Mouse (Mus musculus) cerebral cortex, adult 2 months (tissue): ENCODE results near the gene Gatad2a.

Source experiments
- WGBS: fragments of 180-500 bp; shearing (Covaris S2); methylation state at CpG from one replicate; pipeline ENCODE4 v1.1.7; 2018; 5-methylcytosine and 5-hydroxymethylcytosine counted together

The Gatad2a gene

DNA sequence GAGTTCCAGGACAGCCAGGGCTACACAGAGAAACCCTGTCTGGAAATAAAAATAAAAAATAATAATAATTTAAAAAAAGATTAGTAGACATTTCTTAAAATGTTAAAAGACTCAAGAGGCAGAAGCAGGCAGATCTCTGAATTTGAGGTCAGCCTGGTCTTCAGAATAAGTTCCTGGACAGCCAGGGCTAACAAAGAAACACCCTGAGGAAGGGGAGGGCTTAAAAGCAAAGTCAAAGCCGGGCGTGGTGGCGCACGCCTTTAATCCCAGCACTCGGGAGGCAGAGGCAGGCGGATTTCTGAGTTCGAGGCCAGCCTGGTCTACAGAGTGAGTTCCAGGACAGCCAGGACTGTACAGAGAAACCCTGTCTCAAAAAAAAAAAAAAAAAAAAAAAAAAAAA is 7.2 kb downstream of the Gatad2a start:
- 99% methylated on average over 7 of the region's 7 CpGs for WGBS

DNA sequence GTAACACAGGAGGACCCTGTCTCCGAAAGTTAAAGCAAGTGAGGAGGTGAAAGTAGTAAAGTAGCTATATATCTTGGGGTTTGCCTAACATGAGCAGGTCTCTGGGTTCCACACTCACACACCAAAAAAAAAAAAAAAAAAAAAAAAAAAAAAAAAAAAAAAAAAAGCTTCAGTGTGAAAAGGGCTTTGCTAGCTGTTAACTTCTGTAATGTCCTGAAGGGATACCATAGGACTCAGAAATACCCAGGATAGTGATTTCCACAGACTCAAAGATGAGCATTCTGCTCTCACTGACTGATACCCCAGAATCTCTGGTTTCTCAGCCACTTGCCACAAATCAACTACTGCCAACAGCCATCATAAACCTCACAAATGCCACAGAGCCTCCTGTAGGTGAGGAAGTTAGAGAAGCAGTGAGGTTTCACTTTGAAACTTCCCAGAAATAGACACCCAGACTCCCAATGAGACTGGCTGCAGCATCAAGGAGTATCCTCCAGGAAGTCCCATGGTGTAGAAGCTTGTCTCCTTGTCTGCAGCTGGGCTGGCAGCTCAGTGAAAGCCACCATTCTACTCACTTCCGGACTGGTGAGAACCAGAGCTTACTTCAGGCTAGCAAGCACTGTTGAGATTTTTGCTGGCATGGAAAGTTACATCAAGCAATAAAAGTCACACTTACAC is 11.2 kb downstream of the Gatad2a start:
- WGBS, result 72% methylated on average over 2 of the region's 2 CpGs

DNA sequence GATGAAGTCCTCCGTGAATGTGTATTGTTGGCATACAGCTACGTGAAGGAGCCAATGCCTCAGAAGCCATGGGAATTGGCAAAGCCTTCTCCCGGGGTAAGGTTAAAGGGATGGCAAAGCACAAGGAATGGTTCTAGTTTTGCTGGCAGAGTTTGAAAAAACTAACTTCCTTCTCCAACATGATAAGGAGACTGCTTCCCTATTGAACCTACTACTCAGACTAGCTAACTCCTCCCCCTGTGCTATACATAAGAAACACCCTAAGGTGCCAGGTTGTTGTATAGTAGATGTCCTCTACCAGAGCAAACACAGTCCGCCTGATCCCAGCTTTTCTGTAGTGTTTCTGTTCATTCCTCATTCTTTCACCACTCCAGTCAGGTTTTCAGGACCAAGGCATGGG is 17.7 kb downstream of the Gatad2a start:
- 91% methylated on average over 4 of the region's 4 CpGs for WGBS

DNA sequence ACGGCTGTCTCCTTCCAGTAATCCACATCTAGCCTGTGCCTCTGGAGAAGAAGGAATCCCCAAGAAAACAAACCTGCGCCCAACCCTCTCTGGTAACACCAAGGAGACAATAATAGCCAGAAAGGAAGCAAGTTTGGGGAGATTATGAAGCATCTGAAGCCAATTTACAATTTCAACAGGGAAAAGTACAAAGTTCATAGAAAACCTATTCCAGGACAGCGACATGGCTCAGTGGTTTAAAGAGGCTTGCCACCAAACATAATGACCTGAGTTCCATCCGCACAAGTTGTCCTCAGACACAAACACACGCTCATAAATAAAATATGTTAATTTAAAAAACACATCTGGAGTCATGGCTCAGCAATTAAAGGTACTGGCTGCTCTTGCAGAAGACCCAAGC is 21.4 kb downstream of the Gatad2a start:
- WGBS, result 49% methylated on average over 5 of the region's 5 CpGs

DNA sequence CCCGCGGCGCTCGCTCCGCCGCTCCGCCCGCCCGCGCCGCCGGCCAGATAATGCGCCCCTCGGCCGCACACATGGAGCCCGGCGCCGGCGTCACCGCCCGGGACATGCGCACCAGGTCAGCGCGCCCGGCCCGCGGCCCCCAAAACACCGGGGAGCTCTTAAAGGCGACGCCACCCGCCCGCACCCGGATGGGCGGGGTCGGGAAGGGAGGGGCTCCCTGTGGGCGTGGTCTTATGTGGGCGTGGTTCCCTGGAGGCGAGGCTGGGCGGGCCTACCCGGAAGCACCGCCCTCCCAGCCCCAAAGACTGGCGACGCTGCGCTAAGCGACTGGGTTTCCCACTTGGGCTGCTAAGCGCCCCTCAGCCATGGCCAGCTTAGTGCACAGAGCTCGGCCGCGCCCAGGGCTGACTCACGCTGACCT is 22.0 kb downstream of the Gatad2a start:
- under 1% methylated on average over 50 of the region's 50 CpGs for WGBS

DNA sequence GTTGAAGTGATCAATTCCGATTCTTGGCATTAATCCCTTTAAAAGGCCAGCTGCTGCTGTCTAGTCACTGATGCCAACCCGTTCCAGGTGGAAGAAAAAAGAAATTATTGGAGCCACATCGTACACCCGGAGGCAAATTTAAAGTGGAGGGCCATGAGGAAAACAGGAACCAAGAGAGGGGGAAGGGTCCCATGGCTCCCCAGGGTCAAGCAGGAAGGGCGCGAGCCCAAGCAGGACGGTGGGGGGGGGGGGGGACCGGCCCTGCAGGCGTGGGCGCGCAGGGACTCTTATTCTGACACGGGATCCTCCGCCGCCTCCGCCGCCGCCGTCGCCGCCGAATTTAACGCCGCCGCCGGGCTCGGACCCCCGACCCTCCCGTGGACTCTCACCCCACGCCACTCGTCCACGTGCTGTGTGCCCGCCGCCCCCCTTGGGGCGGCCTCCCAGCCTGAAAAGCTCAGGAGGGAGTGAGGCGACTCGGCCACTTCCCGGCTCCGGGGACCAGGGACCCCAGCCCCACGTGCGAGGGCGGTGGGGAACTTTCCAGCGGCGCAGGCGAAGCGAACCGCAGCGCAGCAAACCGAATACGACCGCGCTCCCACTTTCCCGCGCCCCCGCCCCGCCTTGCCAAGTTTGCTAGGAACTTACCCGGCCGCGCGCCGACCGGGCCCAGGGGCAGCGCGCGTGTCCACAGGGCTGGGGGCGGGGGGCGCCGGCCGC is 22.6 kb downstream of the Gatad2a start:
- WGBS, result under 1% methylated on average over 63 of the region's 68 CpGs

DNA sequence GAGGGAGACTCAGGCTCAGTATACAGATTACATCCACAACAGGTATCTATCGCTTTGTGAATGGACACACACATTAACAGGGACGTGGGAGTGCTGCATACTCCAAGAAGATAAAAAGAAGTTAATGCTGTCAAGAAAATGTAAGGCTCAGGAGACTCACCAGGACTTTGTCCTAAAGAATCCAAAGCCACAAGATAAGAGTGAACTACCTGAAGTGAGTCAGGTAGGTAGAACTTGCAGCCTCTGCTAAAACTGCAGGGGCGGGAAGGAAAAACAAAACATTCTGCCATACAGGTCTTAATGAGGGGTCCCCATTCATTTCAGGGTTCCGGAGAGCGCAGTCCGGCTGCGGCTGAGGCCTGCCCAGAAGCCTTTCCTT is 23.1 kb downstream of the Gatad2a start:
- 23% methylated on average over 7 of the region's 7 CpGs for WGBS

DNA sequence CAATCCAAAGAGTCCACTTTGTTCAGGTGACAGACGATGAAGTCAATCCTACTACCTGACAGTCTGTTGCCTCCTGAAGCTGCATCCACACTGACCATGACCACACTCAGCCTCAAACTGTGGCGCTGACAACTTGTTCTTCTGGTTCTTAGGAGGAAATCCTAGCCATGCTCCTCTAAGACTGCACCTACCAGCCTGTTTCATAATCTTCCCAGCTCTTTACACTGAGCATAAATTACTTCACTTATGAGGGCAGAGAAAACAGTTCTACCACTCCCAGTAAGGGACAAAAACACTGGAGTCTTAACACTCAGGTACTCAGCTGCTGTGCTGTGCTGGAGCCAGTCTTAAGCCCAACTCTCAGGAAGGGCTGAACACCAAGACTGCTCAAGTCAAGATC is 25.3 kb downstream of the Gatad2a start:
- WGBS, result 92% methylated on average over 2 of the region's 2 CpGs

DNA sequence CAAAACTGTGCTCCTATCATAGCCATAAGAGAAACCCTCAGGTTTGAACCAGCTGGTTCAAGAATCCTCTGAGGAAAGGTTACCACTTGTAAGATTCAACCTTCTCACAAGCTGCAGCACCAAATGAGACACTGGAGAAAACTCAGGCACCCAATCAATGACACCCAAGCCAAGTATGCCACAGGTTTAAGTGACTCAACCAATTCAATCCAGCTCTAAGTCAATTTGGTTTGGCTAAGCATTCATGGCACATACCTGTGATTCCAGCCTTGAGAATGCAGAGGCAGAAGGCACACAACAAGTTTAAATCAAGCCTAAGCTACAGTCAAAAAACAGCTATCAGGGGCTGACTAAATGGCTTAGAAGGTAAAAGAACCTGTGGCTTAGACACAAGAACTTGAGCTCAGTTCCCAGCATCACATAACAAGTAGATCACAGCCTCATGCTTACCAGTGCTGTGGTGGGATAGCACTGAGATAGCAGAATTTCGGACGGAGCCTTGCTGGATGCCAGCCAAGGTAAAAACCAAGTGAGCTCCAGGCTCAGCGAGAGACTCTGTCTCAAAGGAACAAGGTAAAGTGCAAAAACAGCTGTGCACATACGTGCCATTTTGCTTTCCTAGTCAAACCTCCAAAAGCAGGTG is 28.8 kb downstream of the Gatad2a start:
- WGBS, result 69% methylated on average over 4 of the region's 4 CpGs

DNA sequence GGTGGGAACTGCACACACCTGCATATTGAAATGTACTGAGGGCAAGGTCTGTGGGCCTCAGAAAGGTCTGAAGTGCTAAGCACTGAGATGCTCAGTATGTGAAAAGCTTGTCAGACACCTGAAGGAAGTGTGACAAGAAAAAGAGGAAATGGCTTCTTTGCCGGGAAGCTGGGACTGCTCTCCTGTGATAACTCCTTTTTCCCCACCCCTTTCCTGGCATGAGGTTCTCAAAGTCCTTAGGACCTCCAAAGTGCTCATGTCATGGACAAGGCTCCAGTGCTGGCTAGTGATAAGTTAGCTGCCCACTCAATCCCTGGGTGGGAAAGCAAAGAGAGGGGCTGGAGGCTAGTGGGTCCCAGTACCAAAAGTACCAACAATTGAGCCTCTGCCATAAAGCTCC is 38.8 kb downstream of the Gatad2a start:
- 65% methylated on average over 1 of the region's 1 CpGs for WGBS

DNA sequence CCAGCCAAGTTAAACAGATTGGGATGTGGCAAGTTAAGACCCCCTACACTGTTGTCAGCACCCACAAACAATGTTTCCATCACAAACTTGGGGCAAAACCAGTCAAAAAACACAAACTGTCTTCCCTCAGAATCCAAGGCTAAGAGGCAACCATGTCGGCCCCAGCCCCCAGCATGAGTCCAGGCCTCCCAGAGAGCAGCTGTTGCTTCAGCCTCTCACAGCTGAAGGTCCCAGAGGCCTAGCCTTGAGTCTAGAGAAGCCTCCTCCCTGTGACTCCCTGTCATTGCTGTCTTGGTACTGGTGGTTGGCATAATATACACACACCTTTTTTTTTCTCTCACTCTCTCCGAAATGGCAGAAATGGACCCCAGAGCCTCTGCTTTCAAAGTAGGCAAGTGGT is 39.5 kb downstream of the Gatad2a start:
- 77% methylated on average over 2 of the region's 2 CpGs for WGBS

DNA sequence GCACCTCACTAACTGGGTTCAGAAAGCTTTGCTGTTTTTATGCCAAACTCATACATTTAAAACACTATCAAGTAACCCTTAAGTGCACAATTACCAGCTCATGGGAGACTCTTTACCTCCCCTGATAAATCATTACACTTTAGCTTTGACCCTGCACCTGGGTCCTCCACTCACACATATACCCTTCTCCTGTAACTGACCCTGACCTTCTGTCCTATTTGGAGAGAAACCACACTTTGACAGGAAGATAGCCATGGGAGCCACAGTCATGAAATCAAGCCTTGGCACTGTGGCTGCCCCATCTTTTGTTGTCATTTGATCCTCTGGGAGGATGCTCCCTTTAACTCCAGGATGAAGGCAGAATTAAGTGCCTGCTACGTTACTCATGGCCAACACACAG is 41.5 kb downstream of the Gatad2a start:
- WGBS, result 80% methylated on average over 1 of the region's 1 CpGs

DNA sequence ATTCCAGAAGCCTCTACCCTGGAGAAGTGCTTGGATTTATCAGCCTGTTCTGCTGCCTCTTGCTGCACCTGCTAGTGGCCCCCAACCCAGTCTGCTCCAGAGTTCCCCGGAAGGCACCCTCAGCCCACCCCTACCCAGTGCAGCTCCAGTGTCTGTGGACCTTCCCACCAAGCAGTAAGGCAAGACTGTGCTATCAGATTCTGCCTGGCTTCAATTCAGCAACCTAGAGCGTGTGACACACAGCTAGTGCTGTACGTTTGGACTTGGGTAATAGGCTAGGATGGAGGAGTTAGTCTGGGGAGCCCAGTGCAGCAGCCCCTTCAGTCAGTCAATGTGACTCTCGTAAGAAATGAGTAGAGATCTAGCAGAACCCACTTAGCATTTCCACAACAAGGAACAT is 42.0 kb downstream of the Gatad2a start:
- 53% methylated on average over 4 of the region's 4 CpGs for WGBS

DNA sequence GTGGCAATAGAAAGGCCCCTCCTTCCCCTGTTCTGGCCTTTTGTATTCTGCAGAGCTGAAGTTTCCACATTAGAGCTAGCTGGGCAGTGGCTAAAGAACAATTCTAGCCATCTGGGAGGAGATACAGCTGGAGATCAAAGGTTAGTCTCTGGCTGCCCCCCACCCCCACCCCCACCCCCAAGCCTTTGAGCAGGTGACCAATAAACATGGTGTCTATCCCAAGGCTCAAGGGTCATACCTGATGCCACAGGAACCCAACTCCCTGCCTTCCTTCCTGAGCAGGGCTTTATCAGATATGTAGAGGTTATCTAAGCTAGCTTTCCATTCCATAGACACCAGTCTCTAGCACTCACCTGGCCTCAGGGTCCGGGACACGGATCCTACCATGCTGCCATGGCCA is 45.9 kb downstream of the Gatad2a start:
- WGBS, result 98% methylated on average over 2 of the region's 2 CpGs

DNA sequence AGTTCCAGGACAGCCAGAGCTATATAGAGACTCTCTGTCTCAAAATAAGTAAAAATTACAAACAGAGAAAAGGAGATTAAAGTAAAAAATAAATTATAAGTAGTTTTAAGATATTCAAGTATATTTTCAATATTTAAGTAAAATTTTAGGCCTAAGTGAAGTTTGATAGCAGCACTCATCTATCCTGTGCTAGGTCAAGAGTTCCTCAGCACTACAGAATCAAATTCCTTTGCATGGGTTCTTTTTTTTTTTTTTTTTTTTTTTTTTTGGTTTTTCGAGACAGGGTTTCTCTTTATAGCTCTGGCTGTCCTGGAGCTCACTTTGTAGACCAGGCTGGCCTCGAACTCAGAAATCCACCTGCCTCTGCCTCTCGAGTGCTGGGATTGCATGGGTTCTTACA is 53.7 kb downstream of the Gatad2a start:
- 80% methylated on average over 3 of the region's 3 CpGs for WGBS

DNA sequence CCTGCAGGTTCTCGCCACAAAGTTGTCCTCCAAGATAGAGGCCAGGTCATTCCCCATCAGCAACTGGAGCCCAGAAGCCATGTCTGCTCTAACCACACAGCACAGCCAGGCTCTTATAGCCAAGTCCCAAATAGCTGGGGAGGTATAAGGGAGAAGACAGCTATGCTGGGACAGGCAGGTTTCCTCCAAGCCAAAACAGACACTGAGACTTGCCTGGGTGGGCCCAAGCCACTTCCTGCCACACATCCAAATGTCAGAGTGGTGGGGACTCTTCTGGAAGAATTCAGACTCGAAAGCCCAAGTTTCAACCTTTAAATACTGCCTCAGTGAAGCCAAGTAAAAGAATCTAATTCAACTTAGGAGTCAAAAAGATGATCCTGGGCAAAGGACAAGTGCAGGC is 55.8 kb downstream of the Gatad2a start:
- 91% methylated on average over 2 of the region's 2 CpGs for WGBS

DNA sequence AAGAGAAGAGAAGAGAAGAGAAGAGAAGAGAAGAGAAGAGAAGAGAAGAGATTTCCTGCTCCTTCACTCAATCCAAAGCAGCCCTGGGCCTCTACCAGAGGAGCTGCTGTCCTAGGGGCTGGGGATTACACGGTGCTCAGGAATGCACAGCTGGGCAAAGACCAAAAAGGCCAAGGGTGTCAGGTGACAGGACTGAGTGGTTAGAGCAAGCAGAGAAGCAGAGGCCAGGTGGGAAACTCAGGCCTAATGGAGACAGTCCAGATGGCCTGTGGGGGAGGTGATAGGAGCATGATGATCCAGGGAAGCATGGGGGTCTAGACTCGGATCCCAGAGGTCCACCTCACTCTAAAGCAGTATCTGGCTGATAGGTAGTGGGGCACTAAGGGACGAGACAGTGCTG is 56.6 kb downstream of the Gatad2a start:
- WGBS, result 64% methylated on average over 3 of the region's 3 CpGs

DNA sequence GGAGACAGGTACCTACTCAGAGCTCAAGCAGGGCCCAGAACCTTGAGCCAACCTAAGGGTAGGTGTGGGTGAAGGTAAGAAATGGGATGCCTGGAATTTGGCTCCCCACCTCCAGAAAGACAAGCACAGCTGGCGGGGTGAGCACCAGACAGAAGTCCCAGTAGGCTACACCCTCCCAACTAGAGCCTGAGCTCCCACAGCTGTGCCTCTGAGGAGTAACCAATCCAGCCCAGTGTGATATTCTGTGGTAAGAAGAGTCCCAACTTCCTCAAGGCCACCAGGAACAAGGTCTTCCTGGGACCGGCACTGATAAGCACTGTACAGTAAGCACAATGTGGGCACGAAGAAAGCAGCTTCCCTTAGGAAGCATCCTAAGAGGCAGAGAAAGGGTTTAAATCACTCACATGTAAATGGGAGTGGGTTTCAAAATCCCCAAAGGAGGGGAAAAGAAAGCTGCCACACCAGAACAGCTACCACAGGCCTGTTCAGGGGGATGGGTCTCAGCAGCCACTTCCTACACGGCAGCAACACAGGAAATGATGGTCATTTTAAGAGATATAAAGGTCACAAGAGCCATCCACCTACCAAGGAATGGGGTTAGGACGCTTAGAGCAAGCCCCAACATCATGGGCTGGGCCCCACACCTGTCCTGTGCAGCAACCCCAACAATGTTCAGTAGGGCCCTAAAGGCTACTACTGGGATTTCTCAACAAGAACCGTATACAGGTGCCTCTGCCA is 57.8 kb downstream of the Gatad2a start:
- 88% methylated on average over 6 of the region's 6 CpGs for WGBS

DNA sequence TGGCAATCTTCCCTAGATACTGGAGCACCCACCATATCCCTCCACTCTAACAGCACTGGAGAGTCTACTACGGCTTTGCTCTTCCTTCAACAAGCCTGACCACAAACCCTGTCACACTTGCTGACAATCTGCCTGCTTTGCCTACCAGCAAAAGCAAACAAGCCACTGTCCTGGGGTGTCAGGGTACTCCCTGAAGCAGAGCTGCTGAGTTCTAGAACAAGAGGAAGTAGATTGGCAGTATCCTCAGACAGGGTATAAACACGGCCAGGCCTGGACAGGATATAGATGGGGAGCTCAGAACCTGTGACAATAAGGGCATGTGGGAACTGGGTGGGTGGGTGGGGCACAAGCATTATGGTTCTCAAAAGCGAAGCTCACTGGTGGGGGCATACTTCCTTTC is 58.7 kb downstream of the Gatad2a start:
- 79% methylated on average over 3 of the region's 3 CpGs for WGBS

DNA sequence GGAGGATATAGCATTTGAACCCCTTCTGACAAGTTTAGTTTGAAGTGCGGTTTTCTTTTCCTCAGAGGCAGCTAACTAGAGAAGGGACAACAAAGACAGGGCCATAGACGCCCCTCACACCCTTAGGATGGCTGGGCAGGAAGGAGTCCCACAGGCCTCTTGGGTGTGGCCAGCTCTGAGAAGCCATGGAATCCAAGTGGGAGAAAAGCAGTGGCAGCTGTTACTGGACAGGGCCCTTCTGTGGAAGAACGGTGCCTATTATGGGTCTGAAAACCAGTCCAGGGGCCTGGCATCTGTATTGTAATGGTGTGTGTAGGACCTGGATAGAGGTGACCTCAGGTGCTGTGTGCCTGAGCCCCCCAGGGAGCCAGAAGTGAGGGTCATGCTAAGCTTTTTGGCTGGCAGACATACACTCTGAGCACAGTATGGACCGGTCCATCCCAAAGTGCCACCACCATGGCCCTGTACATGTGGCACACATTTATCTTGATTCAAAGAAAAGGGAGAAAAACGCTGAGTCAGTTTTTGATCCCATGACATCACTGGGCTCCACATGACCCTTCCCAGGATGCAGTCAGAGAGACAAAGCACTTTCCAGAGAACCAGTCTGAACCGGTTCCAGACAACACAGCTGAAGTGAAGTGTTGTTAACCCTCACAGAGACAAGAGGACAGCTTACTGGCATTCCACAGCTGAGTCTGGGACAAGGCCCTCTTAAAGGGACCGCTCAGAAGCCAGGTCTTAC is 60.0 kb downstream of the Gatad2a start:
- WGBS, result 62% methylated on average over 7 of the region's 7 CpGs

DNA sequence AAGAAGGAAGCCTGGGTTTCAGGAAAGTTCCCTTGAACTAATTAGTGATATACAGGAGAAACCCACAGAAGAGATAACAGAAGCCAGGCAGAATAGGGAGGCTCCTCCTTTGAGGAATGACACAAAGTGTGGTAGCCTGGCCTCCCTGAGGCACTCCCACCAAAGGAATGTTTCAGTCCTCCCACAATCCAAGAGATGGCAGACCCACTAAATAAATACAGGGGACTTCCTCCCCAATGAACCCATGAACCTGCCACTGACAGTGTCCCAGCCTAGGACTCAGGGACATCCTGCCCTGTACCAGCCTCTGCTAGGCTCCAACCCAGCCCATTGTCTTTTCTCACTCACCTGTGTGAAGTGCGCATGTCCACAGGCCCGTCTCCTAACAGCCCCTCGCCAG is 60.8 kb downstream of the Gatad2a start:
- WGBS, result 95% methylated on average over 3 of the region's 3 CpGs

DNA sequence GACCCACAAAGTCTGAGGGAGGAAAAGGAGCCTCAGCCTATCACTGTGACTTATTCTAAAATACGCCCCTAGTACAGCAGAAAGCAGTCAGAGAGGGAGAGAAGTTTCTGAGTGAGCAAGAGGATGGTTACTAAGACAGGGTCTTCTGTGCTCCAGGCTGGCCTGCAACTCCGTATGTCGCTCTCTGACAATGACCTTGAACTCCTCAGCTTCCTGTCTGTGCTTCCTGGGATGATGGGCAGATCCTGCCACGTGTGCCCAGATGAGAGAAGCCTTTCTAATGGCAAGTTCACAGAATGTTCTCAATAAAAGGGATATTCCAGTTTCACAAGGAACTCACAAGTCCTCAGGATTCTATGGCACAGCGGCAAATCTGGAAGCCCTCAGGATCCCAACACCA is 61.6 kb downstream of the Gatad2a start:
- 83% methylated on average over 5 of the region's 5 CpGs for WGBS
